Mouse (Mus musculus) cerebellum, adult 8-10 months (tissue): ENCODE measurements around the gene Mageb16.

Experiments
- DNase-seq: peaks from one replicate; pipeline ENCODE4 v3.0.0; 2022

Gene Mageb16

DNA sequence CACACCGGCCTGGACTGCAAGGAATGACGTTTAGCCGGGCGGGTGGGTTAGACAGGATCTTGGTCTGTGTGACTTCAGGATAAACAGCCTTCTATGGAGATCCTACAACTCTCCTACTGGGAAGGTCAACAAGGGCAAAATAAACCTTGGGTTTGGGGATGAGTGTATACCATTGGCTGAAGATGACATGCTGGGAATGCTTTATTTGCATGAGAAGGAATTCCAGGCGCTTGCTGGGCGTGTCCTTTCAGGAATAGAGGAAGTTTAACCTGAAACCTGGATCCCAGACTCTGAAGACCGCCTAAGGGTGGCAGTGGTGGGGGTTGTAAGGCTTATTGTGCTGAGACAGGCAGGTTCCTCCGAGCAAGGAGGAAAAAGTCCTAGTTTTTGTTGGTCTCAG is at the start of gene Mageb16:
Mageb16 (minus strand) TSS at position 25 of the 400 bp plus-strand sequence.
- no peak for DNase-seq

DNA sequence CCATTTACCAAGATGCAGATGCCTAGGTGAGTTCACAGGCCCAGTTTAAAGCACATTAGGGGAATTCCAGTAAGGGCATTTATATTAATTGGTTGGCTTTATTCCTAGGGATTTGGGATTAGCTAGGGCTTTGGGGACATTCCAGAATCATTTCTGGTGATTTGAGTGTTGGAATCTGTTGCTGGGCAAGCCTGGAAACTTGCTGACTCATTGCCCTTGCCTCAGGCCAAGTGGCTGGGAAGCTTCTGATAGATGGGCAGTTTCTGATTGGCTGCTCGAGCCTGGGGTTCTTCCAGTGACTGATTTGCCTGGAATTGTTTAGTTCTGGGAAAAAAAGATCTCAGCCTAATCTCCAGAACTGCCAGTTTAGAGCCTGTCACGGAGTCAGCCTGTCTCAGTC is 20.1 kb downstream of the Mageb16 start:
- DNase-seq, result no peak

DNA sequence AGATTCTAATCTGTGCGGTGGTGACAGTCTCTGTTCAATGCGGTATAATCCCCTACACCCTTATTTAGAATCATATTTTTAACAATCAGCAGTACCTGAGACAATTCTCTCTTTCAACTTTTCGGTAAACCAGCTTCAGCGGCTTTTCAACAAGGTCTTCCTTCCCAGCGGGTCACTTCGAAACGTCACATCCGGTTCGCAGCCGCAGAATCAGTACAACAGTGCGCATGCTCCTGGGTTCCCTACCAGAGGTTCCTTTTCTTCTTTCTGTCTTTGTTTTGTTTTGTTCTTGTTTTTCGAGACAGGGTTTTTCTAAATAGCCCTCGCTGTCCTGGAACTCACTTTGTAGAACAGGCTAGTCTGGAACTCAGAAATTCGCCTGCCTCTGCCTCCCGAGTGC is 35.8 kb downstream of the Mageb16 start:
- DNase-seq, result no peak

DNA sequence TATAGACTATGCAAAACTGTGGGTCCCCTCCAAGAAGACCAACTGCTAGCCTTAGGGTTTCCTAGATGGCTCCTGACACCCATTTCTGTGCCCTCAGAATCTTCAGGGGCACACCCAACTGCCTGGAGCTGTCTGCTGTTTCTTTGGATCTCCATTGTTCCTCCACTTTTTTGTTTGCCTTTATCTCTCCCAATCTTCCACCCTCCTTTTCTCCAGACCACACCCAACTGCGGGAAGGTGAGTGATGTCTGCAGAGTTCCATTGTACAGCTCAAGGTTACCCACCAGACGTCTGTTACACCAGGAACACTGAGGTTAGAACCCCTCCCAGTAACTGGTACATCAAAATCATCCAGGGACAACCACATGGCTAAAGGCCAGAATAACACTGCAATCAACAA is 64.8 kb downstream of the Mageb16 start:
- DNase-seq, result no peak
